Mouse (Mus musculus): ENCODE data around the gene Slc1a7.

GRCm38 (mm10) chr4:107999380-107999779 is 31.2 kb downstream of the Slc1a7 start:
- TF ChIP-seq CTCF (IDR thresholded peaks at IDR 0.05; ENCODE audit: low read depth, low read length), result no peak
- TF ChIP-seq POLR2A (IDR thresholded peaks at IDR 0.05; ENCODE audit: extremely low read depth, insufficient read depth, low read length), result no peak

Measured in liver, adult 2 months (tissue).